ENCODE assay signal across 8 mouse cellular contexts in genomic region chr10:96619951-96620889, GRCm38 (mm10). TPM values are rescaled to one million over a fixed set of nuclear protein-coding genes. Genes with fewer than 3 reads are reported as not detected.
DNase-seq lines count a peak whose midpoint lies in the region; ATAC-seq lines count a peak whose summit lies in the region.

No protein-coding gene starts in this region.

- DNase-seq in heart, postnatal 10 days, result no peak
- DNase-seq in B cell, adult 2 months, result peak; percentile 57 to 61
- no peak for DNase-seq in embryonic facial prominence, embryonic 10.5 days (ENCODE audit: low spot score)
- DNase-seq in adrenal gland, postnatal 36 days, result no peak
- DNase-seq in right cerebral cortex, postnatal 10 days (ENCODE audit: low spot score in 2 of 2), result no peak

- no peaks in the 10 kb centered on the region for H3K9me3 ChIP-seq in heart, embryonic 12.5 days (replicated peaks)
- no peaks in the 10 kb centered on the region for H3K9me3 ChIP-seq in embryonic facial prominence, embryonic 10.5 days
- H3K9me3 ChIP-seq in limb, embryonic 12.5 days, result no peaks in the 10 kb centered on the region
- no peaks in the 10 kb centered on the region for H3K9me3 ChIP-seq in stomach, embryonic 16.5 days (replicated peaks; ENCODE audit: control insufficient read depth, low read length)

- H3K4me3 ChIP-seq in heart, embryonic 12.5 days, result peak overlapping the region; percentile 60
- H3K4me3 ChIP-seq in embryonic facial prominence, embryonic 10.5 days, result peak overlapping the region; percentile 58
- peak overlapping the region; percentile 50 for H3K4me3 ChIP-seq in limb, embryonic 12.5 days (replicated peaks)
- peak overlapping the region; percentile 68 for H3K4me3 ChIP-seq in stomach, embryonic 16.5 days (replicated peaks; ENCODE audit: low read length)

- intact Hi-C loops in heart, postnatal 10 days (cut with DNase I), result loop anchor here (5.0 to 10.0 kb wide), 5 partner anchors 132 to 692 kb away; partner anchors contain the start of gene Gm5426

- H3K36me3 ChIP-seq in heart, embryonic 12.5 days, result peaks cover 42% of the 10 kb centered on the region
- H3K36me3 ChIP-seq in embryonic facial prominence, embryonic 10.5 days (replicated peaks), result peaks cover 54% of the 10 kb centered on the region
- H3K36me3 ChIP-seq in limb, embryonic 12.5 days, result peaks cover 47% of the 10 kb centered on the region
- peaks cover 16% of the 10 kb centered on the region for H3K36me3 ChIP-seq in stomach, embryonic 16.5 days (ENCODE audit: control insufficient read depth, insufficient read depth, low read length)

- H3K9ac ChIP-seq in heart, embryonic 12.5 days, result peak overlapping the region; percentile 76
- peak overlapping the region; percentile 66 for H3K9ac ChIP-seq in limb, embryonic 12.5 days (replicated peaks)
- H3K9ac ChIP-seq in stomach, embryonic 16.5 days (ENCODE audit: low read length), result peak overlapping the region; percentile 68

- no peaks in the 10 kb centered on the region for H3K27me3 ChIP-seq in heart, embryonic 12.5 days (replicated peaks)
- no peaks in the 10 kb centered on the region for H3K27me3 ChIP-seq in embryonic facial prominence, embryonic 10.5 days (replicated peaks; ENCODE audit: low read depth, poor library complexity, severe bottlenecking)
- H3K27me3 ChIP-seq in limb, embryonic 12.5 days, result no peaks in the 10 kb centered on the region
- H3K27me3 ChIP-seq in stomach, embryonic 16.5 days (ENCODE audit: control insufficient read depth, insufficient read depth, low read length), result no peaks in the 10 kb centered on the region

- H3K4me1 ChIP-seq in heart, embryonic 12.5 days (replicated peaks), result peaks cover 26% of the 10 kb centered on the region
- peaks cover 37% of the 10 kb centered on the region for H3K4me1 ChIP-seq in embryonic facial prominence, embryonic 10.5 days
- peaks cover 50% of the 10 kb centered on the region for H3K4me1 ChIP-seq in limb, embryonic 12.5 days (replicated peaks)
- peaks cover 29% of the 10 kb centered on the region for H3K4me1 ChIP-seq in stomach, embryonic 16.5 days (ENCODE audit: control insufficient read depth, insufficient read depth, low read length)

- no peak for ATAC-seq in heart, embryonic 12.5 days (ENCODE audit: insufficient number of reproducible peaks, low FRiP score)
- no peak for ATAC-seq in limb, embryonic 12.5 days (ENCODE audit: insufficient number of reproducible peaks, insufficient read depth, low FRiP score, low TSS enrichment, low read depth)
- no peak for ATAC-seq in stomach, embryonic 16.5 days (ENCODE audit: insufficient read depth, low FRiP score)

- peak overlapping the region; percentile 44 for H3K27ac ChIP-seq in heart, embryonic 12.5 days (ENCODE audit: poor library complexity, severe bottlenecking)
- no peak overlapping the region for H3K27ac ChIP-seq in embryonic facial prominence, embryonic 10.5 days (replicated peaks)
- peak overlapping the region; percentile 29; the same call in 1 of the 2 replicates for H3K27ac ChIP-seq in limb, embryonic 12.5 days
- H3K27ac ChIP-seq in stomach, embryonic 16.5 days (ENCODE audit: low read length), result peak overlapping the region; percentile 68

- 54% methylated on average over 8 of the region's 8 CpGs for WGBS in heart, embryonic 12.5 days
- 70% methylated on average over 8 of the region's 8 CpGs for WGBS in embryonic facial prominence, embryonic 10.5 days
- WGBS in limb, embryonic 12.5 days, result 58% methylated on average over 8 of the region's 8 CpGs
- WGBS in stomach, embryonic 16.5 days, result 25% methylated on average over 8 of the region's 8 CpGs

- peak overlapping the region; percentile 84 for H3K4me2 ChIP-seq in heart, embryonic 12.5 days
- peak overlapping the region; percentile 84 for H3K4me2 ChIP-seq in limb, embryonic 12.5 days
- H3K4me2 ChIP-seq in stomach, embryonic 16.5 days (ENCODE audit: low read depth, low read length), result peak overlapping the region; percentile 71

RNA-seq across cellular contexts. Expression of gene Btg1, which starts 3.4 kb away (rescaled TPM):
- polyA plus RNA-seq in heart, embryonic 12.5 days (2016; fragmentation: Nextera tagmentation; extraction: Ambion mirVana), result 46.9 and 51.6 TPM in 2 replicates
- total RNA-seq in heart, postnatal 10 days (2021), result 10 to 100 TPM; 55.0 to 81.0 TPM
- polyA plus RNA-seq in embryonic facial prominence, embryonic 10.5 days (2016; fragmentation: Nextera tagmentation; extraction: Ambion mirVana), result 23.2 and 29.7 TPM in 2 replicates
- 59.8 and 70.7 TPM in 2 replicates for polyA plus RNA-seq in limb, embryonic 12.5 days (2016; fragmentation: Nextera tagmentation; extraction: Ambion mirVana)
- polyA plus RNA-seq in stomach, embryonic 16.5 days (2015; fragmentation: Nextera tagmentation; extraction: Ambion mirVana), result 48.8 and 55.8 TPM in 2 replicates
- 100 to 1,000 TPM; 131 to 248 TPM for total RNA-seq in adrenal gland, postnatal 36 days (2021)

Comparison
In these comparisons a context has a peak if more than half of its experiments do, and no peak if none do; other contexts are left out.
1. DNase-seq: peak in B cell, adult 2 months (2 of 2); none in heart, postnatal 10 days (0 of 2), embryonic facial prominence, embryonic 10.5 days (single experiment), adrenal gland, postnatal 36 days (0 of 2) and right cerebral cortex, postnatal 10 days (0 of 2).
2. Peak in every context shown above with its lines, with median percentiles within 50 percentile points of each other: H3K4me2 ChIP-seq, H3K4me3 ChIP-seq and H3K9ac ChIP-seq.